Mouse (Mus musculus) liver, postnatal 0 days (tissue): ENCODE measurements around the gene Olfr281.

ENCODE experiments used
- CTCF ChIP-seq: sonication (generic); IDR thresholded peaks from 2 replicates; pipeline ENCODE4 v1.5.1; 2016; ENCODE audit warnings: antibody characterized with exemption, low read depth
- EP300 ChIP-seq: IDR thresholded peaks from 2 replicates; pipeline ENCODE4 v1.6.1; 2016; ENCODE audit warnings: antibody characterized with exemption, low read depth, mild to moderate bottlenecking

GRCm38 (mm10) chr15:98408406-98409060 lies 43.9 kb upstream of the Olfr281 start:
- TF ChIP-seq CTCF (0 out of 2 replicates have a peak, but pooled peaks have one; percentile 21), EP300 (no peak)
